Mouse (Mus musculus): Measurements from ENCODE around the gene Hrnr.

GRCm38 (mm10) chr3:93299832-93300231 is 19.7 kb upstream of the Hrnr start:
- TF ChIP-seq CTCF (IDR thresholded peaks at IDR 0.05) (no peak), EP300 (IDR thresholded peaks at IDR 0.05) (no peak)
